Mouse (Mus musculus) spleen, postnatal 14 days (tissue): Measurements from ENCODE around the gene Ablim2.
A peak's percentile ranks its signal among the peaks of the same experiment; 100 is the strongest.

Source experiments
- DNase-seq, 2 experiments: peaks; one replicate each; pipeline ENCODE4 v3.0.0; 2021 to 2022; ENCODE audit warnings: low spot score in 2 of 2

Ablim2 gene

DNA sequence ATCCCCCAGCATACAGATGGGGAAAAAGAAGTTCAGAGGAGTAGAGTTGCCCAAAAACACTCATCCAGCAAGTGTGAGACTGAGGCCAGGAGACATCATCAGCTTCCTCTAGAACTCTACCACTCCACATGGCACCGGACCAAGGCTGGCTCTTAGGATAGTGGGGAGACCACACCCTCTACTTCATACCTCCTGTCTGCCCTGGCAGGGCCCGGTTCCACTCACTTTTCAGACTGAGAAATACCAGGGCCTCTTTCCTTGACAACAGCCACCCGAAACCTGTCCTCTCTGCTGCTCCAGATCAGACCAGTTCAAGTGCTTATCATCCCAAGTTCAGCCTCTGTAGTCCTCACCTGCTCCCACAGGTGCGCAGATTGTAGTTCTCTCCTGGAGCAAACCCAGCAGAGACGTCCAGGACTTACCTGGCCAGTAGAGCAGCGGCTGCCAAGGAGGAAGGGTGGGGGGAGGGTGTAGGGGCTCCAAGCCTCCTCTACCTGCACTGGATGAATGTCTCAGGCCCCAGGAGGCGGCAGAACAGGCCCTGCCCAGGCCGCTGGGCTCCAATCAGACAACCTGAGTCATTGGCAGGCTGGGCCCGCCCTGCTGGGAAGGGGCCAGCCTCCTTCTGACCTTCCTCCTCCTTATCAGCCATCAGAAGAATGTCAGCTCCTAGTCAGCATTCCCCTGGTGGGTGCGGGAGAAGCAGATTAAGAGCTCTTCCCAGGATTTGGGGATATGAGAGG lies 18.0 kb upstream of the Ablim2 start, which contains the start of gene Sh3tc1:
Gene Sh3tc1, minus strand, starts transcription at position 452 of the 743 bp plus-strand sequence.
- DNase-seq = no peak

DNA sequence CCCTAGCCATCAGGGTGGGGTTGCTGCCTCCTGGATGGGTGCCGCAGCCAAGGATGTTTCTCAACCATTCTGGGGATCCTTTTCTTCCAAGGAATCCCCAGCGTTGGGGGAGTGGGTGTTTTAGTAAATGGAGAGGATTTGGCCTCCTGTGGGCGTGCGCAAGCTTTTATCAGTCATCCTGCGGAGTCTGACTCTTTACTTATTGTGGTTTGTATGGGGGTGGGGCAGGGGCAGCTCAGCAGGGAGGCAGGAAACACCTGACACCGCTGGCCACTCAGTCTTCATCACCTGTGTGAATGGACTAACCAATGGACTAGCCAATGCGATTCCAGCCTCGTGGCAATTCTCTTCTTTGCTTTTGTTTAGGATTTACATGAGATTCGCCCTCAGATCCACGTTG lies 17.0 kb upstream of the Ablim2 start:
- DNase-seq = no peak

DNA sequence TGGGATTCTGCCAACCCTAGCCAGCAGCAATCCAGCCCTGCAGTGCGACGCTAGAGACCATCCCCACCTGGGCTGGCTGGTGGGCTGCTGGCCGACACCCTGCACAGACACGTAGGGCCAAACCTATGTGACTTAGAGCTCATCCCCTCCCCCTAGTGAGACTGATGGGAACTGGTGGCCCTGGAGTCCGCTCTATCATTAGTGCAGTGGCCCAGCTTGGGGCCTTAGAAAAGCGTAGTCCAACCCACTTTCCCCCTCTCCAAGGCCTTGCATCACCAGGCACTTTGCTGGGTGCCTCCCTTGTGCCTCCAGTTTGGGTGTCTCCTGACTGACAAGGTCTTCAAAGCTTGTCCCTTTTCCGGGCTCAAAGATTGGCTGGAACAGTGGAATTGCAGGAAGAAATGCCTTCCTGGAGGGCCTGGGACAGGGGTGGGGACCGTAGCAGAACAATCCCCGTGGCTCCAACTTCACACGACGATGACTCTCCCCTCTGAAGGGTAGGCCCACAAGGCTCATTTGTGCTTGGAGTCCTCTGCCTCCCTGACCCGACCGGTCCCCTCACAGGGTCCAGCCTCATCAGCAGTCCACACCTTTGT lies 16.4 kb upstream of the Ablim2 start:
- no peak for DNase-seq

DNA sequence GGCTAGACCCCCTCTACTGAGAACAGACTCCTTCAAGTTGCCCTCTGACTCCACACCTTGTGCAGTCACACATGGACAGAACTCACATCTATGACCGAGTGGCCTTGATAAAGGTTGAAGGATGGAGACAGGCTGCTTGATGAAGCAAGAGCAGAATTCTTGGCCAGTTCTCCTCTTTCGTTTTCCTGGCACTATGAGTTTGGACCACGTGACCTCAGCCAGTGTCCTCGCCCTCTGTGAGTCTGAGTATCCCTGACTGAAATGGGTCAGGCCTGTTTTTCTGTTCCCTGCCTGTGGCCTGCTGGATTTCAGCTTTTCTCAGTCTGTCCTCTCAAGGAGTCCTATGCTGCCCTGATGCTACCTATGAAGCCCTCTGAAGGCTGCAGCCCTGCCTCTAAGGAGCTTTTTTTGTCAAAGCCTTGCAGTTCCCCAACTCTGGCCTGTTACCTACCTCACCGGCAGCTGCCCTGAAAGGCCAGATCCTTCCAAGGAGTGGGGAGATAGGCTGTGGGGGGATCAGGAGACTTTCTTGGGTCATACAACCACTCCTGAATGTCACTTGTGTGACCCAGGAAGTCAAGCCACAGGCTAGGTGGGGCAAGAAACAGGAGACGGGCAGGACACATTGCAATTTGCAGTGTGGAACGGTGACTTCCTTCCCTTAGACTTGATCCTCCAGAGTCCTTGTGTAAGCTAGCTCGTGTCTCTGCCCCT lies 14.3 kb upstream of the Ablim2 start:
- no peak for DNase-seq

DNA sequence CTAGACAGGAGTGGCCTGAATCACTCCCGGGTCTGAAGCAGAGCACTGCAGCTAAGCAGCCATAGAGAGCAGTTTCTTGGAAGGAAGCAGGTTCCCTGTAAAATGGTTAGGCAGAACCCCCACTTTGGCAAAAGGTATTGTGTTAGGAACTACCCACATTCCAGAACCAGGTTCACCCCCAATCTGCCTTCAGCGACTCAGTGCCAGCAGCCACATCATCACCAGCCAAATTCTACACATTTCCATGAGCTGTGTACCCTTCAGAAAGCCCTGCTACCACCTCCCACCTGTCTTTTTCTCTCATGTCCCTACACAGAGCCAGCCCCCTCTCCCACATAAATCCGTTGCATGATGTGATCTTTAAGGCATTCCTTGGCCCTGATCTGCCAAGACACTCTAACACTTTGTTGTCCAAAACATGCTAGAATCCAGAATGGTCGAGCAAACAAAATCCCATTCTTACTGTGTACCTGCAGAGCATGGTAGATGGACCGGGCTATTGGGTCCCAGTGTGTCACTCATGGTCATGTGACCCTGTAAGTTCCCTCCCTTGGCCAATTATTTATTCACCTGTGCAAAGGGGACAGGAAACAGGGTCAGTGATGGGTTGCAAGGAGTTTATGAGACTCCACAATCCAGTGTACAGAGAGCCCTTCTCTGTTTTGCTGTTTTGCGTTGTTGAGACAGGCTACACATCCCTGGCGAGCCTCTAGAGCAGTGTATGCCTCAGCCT lies 13.5 kb upstream of the Ablim2 start:
- no peak for DNase-seq

DNA sequence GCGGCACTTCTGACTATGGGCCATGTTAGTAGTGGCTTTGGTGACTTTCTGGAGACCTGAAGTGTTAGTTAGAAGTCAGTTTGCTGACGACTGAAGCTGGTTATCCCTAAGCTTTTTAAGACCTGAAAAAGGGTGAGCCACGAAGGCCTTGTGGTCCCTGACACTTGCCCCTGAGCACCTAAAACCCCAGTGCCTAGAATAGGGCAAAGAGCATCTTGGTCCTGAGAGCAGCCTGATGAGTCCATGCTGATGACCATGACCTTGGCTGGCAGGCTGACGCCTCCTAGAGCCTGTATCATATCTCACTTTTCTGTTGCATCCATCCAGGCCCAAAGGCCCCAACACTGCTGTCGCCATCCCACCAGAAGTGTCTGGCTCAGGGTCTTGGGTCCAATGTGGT lies 12.3 kb upstream of the Ablim2 start:
- no peak for DNase-seq

DNA sequence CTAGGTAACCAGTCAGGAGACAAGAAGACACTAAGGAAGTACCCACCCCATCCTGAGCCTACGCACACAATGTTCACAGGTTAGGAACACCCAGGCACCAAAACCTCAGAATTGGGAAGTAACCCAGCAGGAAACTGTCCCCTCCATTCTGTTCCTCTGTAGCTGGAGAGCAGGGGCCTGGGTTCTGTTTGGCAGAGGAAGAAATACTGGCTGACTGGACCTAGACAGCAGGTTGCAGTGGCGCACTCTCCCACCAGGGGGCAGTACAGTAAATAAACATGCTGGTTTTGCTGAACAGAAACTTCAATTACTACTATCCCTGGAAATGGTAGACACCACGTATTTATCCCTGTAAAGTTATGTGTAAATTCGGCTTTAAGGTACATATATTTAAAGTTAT lies 10.8 kb upstream of the Ablim2 start:
- peak; percentile 31 to 66 for DNase-seq

DNA sequence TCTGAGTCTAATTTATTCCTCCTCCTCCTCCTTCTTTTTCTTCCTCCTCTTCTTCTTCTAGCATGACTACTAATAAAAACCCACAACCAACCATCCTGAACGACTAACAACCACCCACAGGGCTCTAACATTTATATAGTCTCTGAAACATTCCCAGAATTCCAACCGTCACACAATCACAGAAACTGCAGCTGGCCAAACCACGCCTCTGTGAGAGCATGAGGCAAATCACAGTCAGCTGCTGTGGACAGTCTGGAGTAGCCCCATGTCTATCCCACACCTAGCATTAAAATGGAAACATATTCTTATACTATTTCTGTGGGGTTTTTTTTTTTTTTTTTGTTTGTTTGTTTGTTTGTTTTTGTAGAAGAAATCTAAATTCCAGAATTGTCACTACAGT lies 8.3 kb upstream of the Ablim2 start:
- no peak for DNase-seq

DNA sequence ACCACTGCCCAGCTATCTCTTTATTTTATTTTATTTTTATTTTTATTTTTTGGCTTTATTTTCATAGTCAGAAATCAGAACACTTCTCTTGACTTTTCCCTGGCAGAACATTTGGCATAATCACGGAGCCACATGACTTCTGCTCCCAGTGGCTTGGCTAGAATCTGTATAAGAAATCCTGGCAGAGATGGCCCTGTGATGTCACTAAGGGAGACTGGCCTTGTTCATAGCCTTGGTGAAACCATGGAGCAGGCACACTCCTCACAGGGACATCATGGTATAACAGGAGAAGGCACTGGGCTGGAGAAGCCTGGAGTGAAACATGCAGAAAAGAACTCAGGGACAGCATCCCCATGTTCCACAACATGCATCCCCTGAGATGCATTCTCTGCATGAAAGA lies 7.7 kb upstream of the Ablim2 start:
- no peak for DNase-seq

DNA sequence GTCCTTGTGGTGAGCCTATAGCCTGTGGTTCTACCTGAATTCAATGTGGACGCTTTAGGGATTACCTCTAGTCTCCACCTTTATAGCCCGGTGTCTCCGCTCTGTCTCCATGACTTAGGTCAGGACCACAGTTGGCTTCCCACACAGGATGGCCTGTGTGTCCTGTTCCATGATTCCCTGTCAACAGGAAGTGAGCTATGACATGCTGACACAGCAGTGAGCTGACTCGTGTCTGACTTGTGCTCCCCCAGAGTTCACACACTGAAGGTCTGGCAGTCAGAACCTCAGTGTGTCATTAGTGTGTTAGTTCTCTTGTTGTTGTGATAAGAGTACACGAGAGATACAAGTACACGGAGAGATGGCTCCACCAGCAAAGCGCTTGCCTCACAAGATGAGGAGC lies 6.7 kb upstream of the Ablim2 start:
- DNase-seq = no peak

DNA sequence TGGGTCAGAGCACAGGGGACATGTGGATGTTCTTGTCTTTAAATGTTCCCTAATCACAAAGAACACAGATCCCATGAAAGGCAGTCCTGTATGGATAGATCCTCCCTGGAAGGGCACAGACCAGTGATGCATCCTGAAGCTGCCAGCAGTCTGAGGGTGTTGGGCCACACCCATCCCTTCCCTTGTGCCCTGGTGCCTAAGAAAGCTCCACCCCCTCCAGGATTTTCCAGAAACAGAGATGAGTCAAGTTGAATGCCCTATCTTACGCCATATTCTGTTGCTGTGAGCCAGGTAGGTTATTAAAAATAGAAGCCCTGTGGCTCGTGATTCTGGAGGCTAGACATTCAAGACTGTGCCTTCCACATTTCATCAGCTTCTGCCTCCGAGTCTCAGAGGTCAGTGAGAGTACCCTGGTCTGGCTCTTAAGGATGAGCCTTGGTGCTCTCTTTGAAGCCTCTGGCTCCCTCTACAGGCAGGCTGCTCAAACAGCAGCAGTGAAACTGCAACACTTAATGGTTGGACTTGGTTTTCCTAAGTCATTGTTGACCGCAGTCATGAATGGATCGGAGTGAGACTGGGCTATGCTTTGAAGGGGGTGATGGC lies 2.4 kb upstream of the Ablim2 start:
- DNase-seq = peak in 1 of 2 experiments; percentile 26

DNA sequence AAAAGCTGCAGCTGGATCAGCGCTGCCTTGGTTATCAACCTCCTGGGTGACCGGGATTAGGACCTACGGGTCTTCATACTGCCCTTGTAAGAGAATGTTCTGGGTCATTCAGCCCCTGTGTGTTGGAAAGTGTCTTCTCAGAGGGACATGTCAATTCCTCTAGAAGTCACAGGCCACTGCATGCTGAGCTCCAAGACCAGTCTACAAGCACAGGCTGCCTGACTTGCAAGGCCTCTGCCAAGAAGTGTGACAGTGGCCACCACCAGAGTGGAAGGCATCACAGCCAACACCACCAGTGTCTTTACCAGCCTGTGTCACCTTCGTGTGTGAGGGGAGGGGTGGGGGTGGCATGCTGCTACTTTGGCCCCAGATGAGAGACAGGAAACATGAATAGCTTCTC lies 1.7 kb upstream of the Ablim2 start:
- no peak for DNase-seq

DNA sequence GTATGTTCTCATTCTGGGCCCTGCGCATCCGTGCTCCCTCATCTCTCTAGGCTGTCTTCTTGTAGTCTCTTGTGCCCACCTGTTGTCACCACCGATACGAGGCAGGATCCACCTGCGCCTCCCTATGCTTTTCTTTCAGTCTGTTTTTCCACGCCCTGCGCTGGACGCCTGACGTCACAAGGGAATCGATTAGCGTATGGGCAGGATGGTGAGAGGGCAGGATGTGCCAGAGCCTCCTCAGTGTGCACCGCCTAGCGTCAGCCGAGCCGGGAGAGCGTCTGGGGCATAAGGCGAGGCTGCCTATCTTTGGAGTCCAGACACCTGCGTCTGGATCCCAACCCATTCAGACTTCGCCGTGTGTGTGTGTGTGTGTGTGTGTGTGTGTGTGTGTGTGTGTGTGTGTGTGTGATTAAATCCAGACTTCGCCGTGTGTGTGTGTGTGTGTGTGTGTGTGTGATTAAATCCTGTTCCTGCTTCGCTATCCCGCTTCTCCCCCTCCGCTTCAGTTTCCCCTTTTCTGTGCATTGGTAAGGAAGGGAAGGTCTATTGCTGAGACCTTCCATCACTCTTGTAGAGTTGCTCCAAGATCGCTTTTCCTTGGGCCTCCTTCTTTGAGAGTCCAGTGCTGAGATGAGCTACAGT lies 562 bp upstream of the Ablim2 start:
- no peak for DNase-seq

DNA sequence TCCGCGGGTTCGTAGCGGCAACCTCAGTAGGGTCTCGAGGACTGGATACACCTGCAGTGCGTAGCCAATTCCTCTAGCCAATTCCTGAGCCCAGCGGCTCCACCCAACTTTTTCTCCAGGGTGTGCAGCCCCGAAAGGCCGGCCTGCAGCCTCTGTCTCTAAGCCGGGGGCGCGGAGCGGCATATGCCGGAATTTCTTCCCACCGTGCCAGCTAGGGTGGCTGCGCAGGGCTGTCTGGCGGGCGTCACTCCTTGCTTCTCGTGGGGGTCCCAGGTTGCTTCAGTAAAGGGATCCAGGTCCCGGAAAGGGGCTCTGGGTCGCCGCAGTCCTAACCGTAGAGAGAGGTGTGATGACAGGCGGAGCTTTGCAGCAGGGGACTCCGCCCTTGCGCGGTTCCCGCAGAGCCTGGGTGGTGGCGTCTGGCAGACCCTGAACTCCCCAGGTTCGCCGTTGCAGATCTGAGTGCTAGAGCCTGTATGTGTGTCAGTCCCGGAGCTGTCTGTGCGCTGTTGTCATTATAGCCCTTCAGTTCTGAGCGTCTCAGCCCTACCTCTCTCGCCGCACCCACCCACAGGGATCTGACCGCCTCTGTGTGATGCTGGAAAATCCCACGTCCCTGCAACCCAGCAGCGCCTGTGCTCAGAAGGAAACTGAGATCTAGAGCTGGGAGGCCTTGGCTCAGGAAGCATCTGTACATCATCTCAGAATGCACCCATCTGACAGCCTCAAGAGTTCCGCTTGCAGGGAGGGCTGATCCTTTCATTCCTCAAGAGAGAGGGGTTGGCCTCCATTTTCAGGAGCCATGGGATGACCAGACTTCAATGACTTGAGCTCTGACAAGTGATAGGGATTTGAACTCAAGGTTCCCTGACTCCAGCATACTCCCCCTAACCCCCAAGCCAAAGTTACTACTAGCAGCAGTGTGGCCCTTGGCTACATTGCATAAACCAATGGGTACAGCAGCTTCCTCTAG lies 687 bp downstream of the Ablim2 start:
- peak in 1 of 2 experiments; percentile 17 for DNase-seq

DNA sequence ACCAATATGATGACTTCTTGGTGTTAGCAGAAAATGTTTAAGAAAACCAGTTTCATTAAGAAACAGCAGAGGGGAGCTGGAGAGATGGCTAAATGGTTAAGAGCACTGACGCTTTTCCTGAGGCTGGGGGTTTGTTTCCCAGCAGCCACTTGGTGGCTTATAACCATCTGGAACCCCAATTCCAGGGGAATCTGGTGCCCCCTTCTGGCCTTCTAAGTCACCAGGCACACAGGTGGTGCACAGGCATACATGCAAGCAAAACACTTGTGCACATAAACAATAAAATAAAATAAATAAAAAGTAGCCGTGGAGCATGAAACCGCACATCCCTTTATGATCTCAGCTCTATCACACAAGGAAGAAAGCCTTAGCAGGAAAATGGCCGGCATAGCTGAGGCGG lies 3.6 kb downstream of the Ablim2 start:
- DNase-seq = no peak

DNA sequence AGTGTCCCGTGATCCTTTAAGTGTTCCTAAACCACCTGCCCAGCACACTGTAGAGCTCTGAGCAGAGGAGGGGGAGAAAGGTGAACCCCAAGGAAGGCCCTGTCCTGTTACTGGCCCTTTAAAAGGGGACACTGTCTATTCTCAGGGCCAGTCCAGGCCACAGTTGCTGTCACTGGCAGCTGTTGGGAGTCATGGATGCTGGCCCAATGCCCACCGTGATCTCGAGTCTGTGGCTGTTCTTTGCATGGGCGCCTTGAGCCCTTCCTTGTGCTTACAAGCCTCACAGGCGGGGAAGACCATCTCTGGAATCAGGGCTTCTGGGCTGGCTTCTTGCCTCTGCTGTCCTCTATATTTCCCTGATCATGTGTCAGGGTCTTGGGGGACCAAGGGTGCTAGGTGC lies 4.7 kb downstream of the Ablim2 start:
- DNase-seq = no peak

DNA sequence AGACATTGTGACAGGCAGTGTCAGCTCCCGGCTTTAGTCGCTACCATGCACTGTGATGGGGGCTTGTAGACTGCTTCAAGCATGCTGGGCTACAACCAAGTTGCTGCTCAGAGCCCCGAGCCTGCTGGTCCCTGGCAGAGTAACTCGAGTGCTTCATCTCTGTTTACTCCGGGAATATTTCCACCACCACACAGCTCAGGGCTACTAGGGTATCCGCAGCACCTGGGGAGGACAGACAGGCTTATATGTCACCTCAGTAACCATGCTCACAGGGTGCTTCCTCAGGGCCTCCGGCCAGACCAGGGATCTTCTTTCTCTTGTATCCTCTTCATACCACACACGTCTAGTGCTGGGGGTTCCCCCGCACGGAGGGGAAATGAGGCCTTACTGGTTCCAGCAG lies 5.2 kb downstream of the Ablim2 start:
- DNase-seq = no peak

DNA sequence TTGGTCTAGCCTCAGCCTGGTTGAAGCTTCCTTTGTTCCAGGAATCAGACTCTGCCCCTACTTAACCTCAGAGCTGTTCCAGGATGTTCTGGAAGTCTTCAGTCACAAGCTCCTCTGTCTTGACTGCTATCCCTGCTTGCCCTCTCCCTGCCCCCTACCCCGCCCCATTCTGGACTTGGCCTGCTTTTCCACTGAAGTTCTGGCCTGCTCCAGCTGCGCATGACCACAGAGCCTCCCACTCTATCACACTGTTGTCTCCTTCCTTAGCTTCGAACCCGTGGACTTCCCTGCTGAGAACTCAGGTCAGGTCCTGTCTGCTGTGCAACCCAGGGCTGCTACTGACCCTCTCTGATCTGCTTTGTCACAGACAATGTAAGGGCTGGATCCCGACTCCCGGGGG lies 8.2 kb downstream of the Ablim2 start:
- DNase-seq = no peak

DNA sequence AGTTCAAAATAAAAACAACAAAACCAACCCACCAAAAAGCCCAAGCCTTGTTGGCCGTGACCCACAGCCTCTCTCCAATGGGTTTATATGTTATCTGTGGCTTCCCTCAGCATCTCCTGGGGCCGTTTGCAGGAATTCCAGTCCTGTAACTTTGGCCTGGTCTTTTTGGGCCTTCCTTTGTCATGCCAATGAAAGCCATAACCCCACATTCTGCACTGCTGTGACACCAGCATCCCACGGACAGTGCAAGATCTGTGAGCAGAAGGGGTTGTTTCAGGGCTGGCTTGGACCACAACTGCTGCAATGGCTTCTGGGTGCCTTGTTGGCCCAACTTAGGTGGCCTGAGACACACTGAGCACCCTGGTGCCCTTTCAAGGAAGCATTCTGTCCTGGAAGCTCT lies 10.8 kb downstream of the Ablim2 start:
- DNase-seq = no peak

DNA sequence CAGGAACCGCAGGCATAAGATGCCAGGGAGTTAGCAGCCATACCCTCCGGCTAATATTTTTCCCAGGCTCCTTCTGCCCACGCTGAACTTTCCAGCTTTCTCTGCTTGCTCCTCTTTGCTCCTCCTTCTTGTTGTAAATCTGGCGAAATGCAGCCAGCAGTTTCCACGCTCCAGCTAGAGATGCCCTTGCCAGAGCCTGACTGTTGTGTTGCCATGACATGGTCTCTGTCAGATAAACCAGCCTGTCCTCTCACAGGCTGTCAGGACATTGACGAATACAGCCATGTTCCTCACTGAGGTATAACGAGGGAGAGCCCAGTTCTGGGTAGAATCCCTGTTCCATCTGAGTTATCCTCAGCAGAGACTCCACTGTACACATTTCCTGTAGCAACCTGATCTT lies 11.3 kb downstream of the Ablim2 start:
- no peak for DNase-seq
